Mouse (Mus musculus) MEL (cell line): Measurements from ENCODE around the gene Slc35e2. TPM values are rescaled to one million over a fixed set of nuclear protein-coding genes. Genes with fewer than 3 reads are reported as not detected.

ENCODE experiments used
- DNase-seq: peaks from one replicate; pipeline ENCODE4 v3.0.0; 2011; ENCODE audit warnings: low read depth, low spot score
- H3K27ac ChIP-seq: 2 replicates; pipeline ENCODE4 v1.5.1; 2012; ENCODE audit warnings: low read depth, mild to moderate bottlenecking, control low read depth, low read length, moderate library complexity; ENCODE audit not compliant: control insufficient read depth
- H3K27me3 ChIP-seq, 2 experiments: fragments of 150-350 bp in 1 of 2; sonication (generic) in 1 of 2; 2 replicates each; pipeline ENCODE4 v1.6.1; 2012; ENCODE audit warnings: low read length in 2 of 2, mild to moderate bottlenecking in 2 of 2, improper control_type of control experiment in 1 of 2, moderate library complexity in 1 of 2; ENCODE audit not compliant: insufficient read depth in 2 of 2, control insufficient read depth in 1 of 2
- H3K36me3 ChIP-seq, 2 experiments: 2 replicates each; pipeline ENCODE4 v1.6.1; 2012 to 2014; ENCODE audit warnings: low read length in 2 of 2, improper control_type of control experiment in 1 of 2, inconsistent platforms in 1 of 2, mild to moderate bottlenecking in 1 of 2; ENCODE audit not compliant: insufficient read depth in 2 of 2, control insufficient read depth in 1 of 2
- H3K4me1 ChIP-seq, 2 experiments: fragments of 150-350 bp in 1 of 2; sonication (generic) in 1 of 2; 2 replicates each; pipeline ENCODE4 v1.6.1; 2012; ENCODE audit warnings: low read length in 2 of 2, improper control_type of control experiment in 1 of 2, mild to moderate bottlenecking in 1 of 2; ENCODE audit not compliant: insufficient read depth in 2 of 2, control insufficient read depth in 1 of 2
- H3K4me3 ChIP-seq, 2 experiments: fragments of 150-350 bp in 1 of 2; sonication (generic) in 1 of 2; 2 replicates each; pipeline ENCODE4 v1.5.1; 2012; ENCODE audit warnings: low read depth in 2 of 2, low read length in 2 of 2, mild to moderate bottlenecking in 2 of 2, moderate library complexity in 2 of 2, control low read depth in 1 of 2, improper control_type of control experiment in 1 of 2; ENCODE audit not compliant: control insufficient read depth in 1 of 2, insufficient read depth in 1 of 2
- H3K79me2 ChIP-seq: 2 replicates; pipeline ENCODE4 v1.6.1; 2012; ENCODE audit warnings: mild to moderate bottlenecking, low read length, moderate library complexity; ENCODE audit not compliant: control insufficient read depth, poor library complexity, insufficient read depth
- H3K9ac ChIP-seq: 2 replicates; pipeline ENCODE4 v1.6.1; 2012; ENCODE audit warnings: low read depth, mild to moderate bottlenecking, control low read depth, low read length, moderate library complexity; ENCODE audit not compliant: control insufficient read depth, poor library complexity, severe bottlenecking
- H3K9me3 ChIP-seq: fragments of 150-350 bp; sonication (generic); replicated peaks from 2 replicates; pipeline ENCODE4 v1.6.1; 2012; ENCODE audit warnings: mild to moderate bottlenecking, low read length, improper control_type of control experiment, moderate library complexity; ENCODE audit not compliant: insufficient read depth
- CHD1 ChIP-seq: IDR thresholded peaks from 2 replicates; pipeline ENCODE4 v1.6.1; 2012; ENCODE audit warnings: low read depth, mild to moderate bottlenecking, inconsistent platforms, low read length, improper control_type of control experiment
- CTCF ChIP-seq, 3 experiments: IDR thresholded peaks in 2 of 3; conservative IDR thresholded peaks in 1 of 3; 2 replicates each; pipeline ENCODE4 v1.5.1; 2011 to 2012; ENCODE audit warnings: low read length in 3 of 3, low read depth in 2 of 3, mild to moderate bottlenecking in 2 of 3, improper control_type of control experiment in 1 of 3, inconsistent platforms in 1 of 3, mixed read lengths in 1 of 3, moderate library complexity in 1 of 3; ENCODE audit not compliant: control insufficient read depth in 1 of 3, insufficient read depth in 1 of 3, poor library complexity in 1 of 3, severe bottlenecking in 1 of 3
- ELF1 ChIP-seq: IDR thresholded peaks from 2 replicates; pipeline ENCODE4 v1.6.1; 2014; ENCODE audit warnings: low read depth, mild to moderate bottlenecking, inconsistent platforms, low read length, improper control_type of control experiment, moderate library complexity
- EP300 ChIP-seq, 2 experiments: IDR thresholded peaks; 2 replicates each; pipeline ENCODE4 v1.6.1; 2011; ENCODE audit warnings: improper control_type of control experiment in 2 of 2, low read length in 2 of 2, low read depth in 1 of 2, mild to moderate bottlenecking in 1 of 2
- ETS1 ChIP-seq: IDR thresholded peaks from 2 replicates; pipeline ENCODE4 v1.6.1; 2012; ENCODE audit warnings: low read depth, mild to moderate bottlenecking, inconsistent platforms, low read length, improper control_type of control experiment, moderate library complexity
- GABPA ChIP-seq: IDR thresholded peaks from 2 replicates; pipeline ENCODE4 v1.6.1; 2012; ENCODE audit warnings: low read depth, mild to moderate bottlenecking, inconsistent platforms, low read length, improper control_type of control experiment, moderate library complexity
- HCFC1 ChIP-seq: IDR thresholded peaks from 2 replicates; pipeline ENCODE4 v1.6.1; 2012; ENCODE audit warnings: low read depth, mild to moderate bottlenecking, inconsistent platforms, low read length, improper control_type of control experiment, moderate library complexity
- JUND ChIP-seq: IDR thresholded peaks from 2 replicates; pipeline ENCODE4 v1.6.1; 2011; ENCODE audit warnings: low read depth, mild to moderate bottlenecking, improper control_type of control experiment, low read length
- MAX ChIP-seq: IDR thresholded peaks from 2 replicates; pipeline ENCODE4 v1.6.1; 2011; ENCODE audit warnings: low read length, improper control_type of control experiment
- MAZ ChIP-seq: IDR thresholded peaks from 2 replicates; pipeline ENCODE4 v1.6.1; 2012; ENCODE audit warnings: low read depth, mild to moderate bottlenecking, inconsistent platforms, low read length, improper control_type of control experiment
- MXI1 ChIP-seq: IDR thresholded peaks from 2 replicates; pipeline ENCODE4 v1.6.1; 2011; ENCODE audit warnings: mild to moderate bottlenecking, low read depth, low read length, improper control_type of control experiment
- MYB ChIP-seq: IDR thresholded peaks from 2 replicates; pipeline ENCODE4 v1.6.1; 2011; ENCODE audit warnings: mild to moderate bottlenecking, low read depth, low read length, improper control_type of control experiment
- NELFE ChIP-seq: IDR thresholded peaks from 2 replicates; pipeline ENCODE4 v1.6.1; 2011; ENCODE audit warnings: low read depth, low read length, improper control_type of control experiment
- NRF1 ChIP-seq: IDR thresholded peaks from 2 replicates; pipeline ENCODE4 v1.6.1; 2014; ENCODE audit warnings: low read depth, mild to moderate bottlenecking, inconsistent platforms, low read length, improper control_type of control experiment, moderate library complexity; ENCODE audit not compliant: poor library complexity, insufficient read depth, severe bottlenecking
- POLR2A ChIP-seq, 2 experiments: IDR thresholded peaks; 2 replicates each; pipeline ENCODE4 v1.6.1; 2011 to 2012; ENCODE audit warnings: low read length in 2 of 2, mild to moderate bottlenecking in 2 of 2, control low read depth in 1 of 2, improper control_type of control experiment in 1 of 2, low read depth in 1 of 2, moderate library complexity in 1 of 2; ENCODE audit not compliant: control insufficient read depth in 1 of 2, insufficient read depth in 1 of 2, poor library complexity in 1 of 2
- POLR2AphosphoS2 ChIP-seq: IDR thresholded peaks from 2 replicates; pipeline ENCODE4 v1.6.1; 2011; ENCODE audit warnings: low read length, improper control_type of control experiment
- RCOR1 ChIP-seq: IDR thresholded peaks from 2 replicates; pipeline ENCODE4 v1.6.1; 2012; ENCODE audit warnings: low read depth, mild to moderate bottlenecking, inconsistent platforms, low read length, improper control_type of control experiment
- SMC3 ChIP-seq: IDR thresholded peaks from 2 replicates; pipeline ENCODE4 v1.6.1; 2011; ENCODE audit warnings: low read depth, low read length, improper control_type of control experiment
- TAL1 ChIP-seq: IDR thresholded peaks from 2 replicates; pipeline ENCODE4 v1.6.1; 2012; ENCODE audit warnings: mild to moderate bottlenecking, inconsistent platforms, low read length, moderate library complexity, mixed read lengths
- TBP ChIP-seq: IDR thresholded peaks from 2 replicates; pipeline ENCODE4 v1.8.0; 2011; ENCODE audit warnings: low read depth, low read length, improper control_type of control experiment
- TCF12 ChIP-seq: IDR thresholded peaks from 2 replicates; pipeline ENCODE4 v1.6.1; 2014; ENCODE audit warnings: low read depth, mild to moderate bottlenecking, inconsistent platforms, low read length, improper control_type of control experiment, moderate library complexity
- USF1 ChIP-seq: IDR thresholded peaks from 2 replicates; pipeline ENCODE4 v1.6.1; 2014; ENCODE audit warnings: low read depth, mild to moderate bottlenecking, inconsistent platforms, low read length, improper control_type of control experiment, moderate library complexity
- ZC3H11A ChIP-seq: IDR thresholded peaks from 2 replicates; pipeline ENCODE4 v1.6.1; 2012; ENCODE audit warnings: low read depth, mild to moderate bottlenecking, inconsistent platforms, low read length, improper control_type of control experiment
- ZMIZ1 ChIP-seq: IDR thresholded peaks from 2 replicates; pipeline ENCODE4 v1.6.1; 2012; ENCODE audit warnings: low read depth, mild to moderate bottlenecking, inconsistent platforms, low read length, improper control_type of control experiment, moderate library complexity
- polyA plus RNA-seq, 2 experiments: library from polyadenylated mRNA; stranded (reverse) in 1 of 2; unstranded in 1 of 2; fragments of >175 nt in 1 of 2; fragments of >200 nt in 1 of 2; gene quantifications; 2 replicates each; pipeline versions ENCODE4 v1.2.1 to v1.2.4; 2012; ENCODE audit warnings: low replicate concordance in 2 of 2, low read depth in 1 of 2; ENCODE audit not compliant: insufficient read length in 2 of 2, insufficient read depth in 1 of 2, missing spikeins in 1 of 2
- total RNA-seq: library from RNA; depleted of rRNA; stranded (reverse); fragments of 300-350 nt; gene quantifications from 2 replicates; pipeline ENCODE4 v1.2.3, GENCODE M21; 2012; rRNA removed

Slc35e2 gene
- total RNA-seq (9.0 and 9.9 TPM in 2 replicates), polyA plus RNA-seq (1 to 10 TPM in 1 of 2 experiments, not detected in 1; 6.4 TPM)

- Histone ChIP-seq H3K27me3 (no peaks in the 10 kb centered on the region), H3K9me3 (no peaks in the 10 kb centered on the region), H3K27ac (peak within 1 kb of the TSS; percentile 97), H3K36me3 (peaks cover 0 to 32% of the 10 kb centered on the region in 2 experiments; a peak in 2 of 4 replicates), H3K9ac (peak within 1 kb of the TSS; percentile 86), H3K4me3 (peak within 1 kb of the TSS; percentile 81 to 92), H3K4me1 (peaks cover 21 to 22% of the 10 kb centered on the region in 2 experiments), H3K79me2 (peaks cover 9% of the 10 kb centered on the region)
- peak; percentile 97 for DNase-seq
- TF ChIP-seq TAL1, result no peak
- no peak for TF ChIP-seq MYB
- peak; percentile 64; the same call in 1 of the 2 replicates for TF ChIP-seq MAX
- TF ChIP-seq NELFE, result peak; percentile 59
- TF ChIP-seq CHD1, result peak; percentile 99
- TF ChIP-seq NRF1, result 0 out of 2 replicates have a peak, but pooled peaks have one; percentile 29
- peak; percentile 98 for TF ChIP-seq TBP
- peak; percentile 24 for TF ChIP-seq RCOR1
- peak in 1 of 2 experiments; percentile 6; a peak in 1 of 4 replicates for TF ChIP-seq EP300 (IDR thresholded peaks at IDR 0.05; ENCODE audit: low read depth in 1 of 2, low read length in 2 of 2)
- TF ChIP-seq ELF1, result peak; percentile 30; the same call in 1 of the 2 replicates
- TF ChIP-seq POLR2AphosphoS2, result peak; percentile 99
- TF ChIP-seq SMC3, result no peak
- TF ChIP-seq MAZ, result peak; percentile 87
- TF ChIP-seq MXI1, result peak; percentile 65
- TF ChIP-seq JUND, result no peak
- TF ChIP-seq CTCF (IDR thresholded peaks at IDR 0.05 in 2 of 3, conservative IDR thresholded peaks at IDR 0.05 in 1 of 3; ENCODE audit: control insufficient read depth in 1 of 3, insufficient read depth in 1 of 3, low read depth in 2 of 3, low read length in 3 of 3, poor library complexity in 1 of 3, severe bottlenecking in 1 of 3), result peak in 1 of 3 experiments; percentile 6; a peak in 2 of 6 replicates
- TF ChIP-seq USF1, result no peak; the same call in 1 of the 2 replicates
- TF ChIP-seq HCFC1, result peak; percentile 83
- TF ChIP-seq POLR2A (IDR thresholded peaks at IDR 0.05; ENCODE audit: control insufficient read depth in 1 of 2, insufficient read depth in 1 of 2, low read depth in 1 of 2, low read length in 2 of 2, poor library complexity in 1 of 2), result peak; percentile 97 to 99
- peak; percentile 52 for TF ChIP-seq ETS1
- no peak for TF ChIP-seq GABPA
- TF ChIP-seq ZMIZ1, result peak; percentile 100
- TF ChIP-seq ZC3H11A, result no peak
- TF ChIP-seq TCF12, result peak; percentile 50; the same call in 1 of the 2 replicates
These were observed at the start of gene Slc35e2 for GRCm38 (mm10) chr4:155601091-155601996. Gene Slc35e2 (plus strand): TSS chr4:155601416.
